Mouse (Mus musculus) layer of hippocampus, postnatal 25 days (tissue): ENCODE results near the gene Matn4. TPM values are rescaled to one million over a fixed set of nuclear protein-coding genes. Genes with fewer than 3 reads are reported as not detected.

Experiments
- DNase-seq, 2 experiments: peaks; one replicate each; pipeline ENCODE4 v3.0.0; 2022; ENCODE audit warnings: mixed read lengths in 2 of 2, low spot score in 1 of 2; ENCODE audit errors: extremely low spot score in 1 of 2
- total RNA-seq, 2 experiments: library from RNA; stranded (reverse); gene quantifications; 2 replicates each; pipeline ENCODE4 v1.2.3; 2021

Gene Matn4
- total RNA-seq, 2 experiments from 2014 or later, result 13.0 to 17.5 TPM

DNA sequence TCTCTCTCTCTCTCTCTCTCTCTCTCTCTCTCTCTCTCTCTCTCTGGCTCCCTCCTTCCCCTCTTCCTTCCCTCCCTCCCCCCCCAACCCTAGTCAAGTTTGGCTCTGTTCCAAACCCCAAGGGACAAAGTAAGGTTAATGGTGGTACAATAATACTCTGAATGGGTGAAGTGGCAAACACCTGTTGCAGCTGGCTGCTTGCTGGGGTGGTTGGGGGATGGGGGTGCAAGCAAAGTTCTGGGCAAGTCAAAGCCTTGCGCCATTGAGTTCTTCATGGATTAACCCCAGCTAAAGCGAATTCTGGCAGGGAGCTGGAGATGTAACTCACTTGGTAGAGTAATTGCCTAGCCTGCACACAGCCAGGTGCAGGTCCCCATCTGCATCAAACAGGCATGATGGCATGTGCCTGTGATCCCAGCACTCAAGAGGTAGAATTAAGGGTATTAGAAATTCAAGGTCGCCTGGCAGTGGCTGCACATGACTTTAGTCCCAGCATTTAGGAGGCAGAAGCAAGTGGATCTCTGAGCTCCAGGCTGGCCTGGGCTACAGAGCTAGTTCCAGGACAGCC is 13.4 kb upstream of the Matn4 start:
- no peak for DNase-seq

DNA sequence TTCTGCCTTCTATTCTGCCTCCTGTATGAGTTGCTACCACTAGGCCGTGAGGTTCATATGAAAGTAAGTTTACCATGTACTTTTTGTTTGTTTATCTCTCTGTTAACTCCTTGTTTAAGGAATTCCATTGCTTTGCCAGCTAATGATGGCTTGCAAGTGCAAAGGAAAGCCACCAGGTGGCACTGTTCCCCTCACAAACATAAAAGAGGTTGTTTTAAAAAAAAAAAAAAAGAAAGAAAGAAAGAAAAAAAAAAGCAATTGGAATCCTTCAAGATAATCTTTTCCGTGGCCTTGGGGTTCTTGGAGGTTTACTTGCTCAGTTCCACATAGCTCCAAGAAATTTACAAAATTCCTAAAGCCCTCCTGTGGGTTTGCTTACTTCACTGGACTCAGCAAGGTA is 12.2 kb upstream of the Matn4 start:
- DNase-seq, result peak in 1 of 2 experiments; percentile 62

DNA sequence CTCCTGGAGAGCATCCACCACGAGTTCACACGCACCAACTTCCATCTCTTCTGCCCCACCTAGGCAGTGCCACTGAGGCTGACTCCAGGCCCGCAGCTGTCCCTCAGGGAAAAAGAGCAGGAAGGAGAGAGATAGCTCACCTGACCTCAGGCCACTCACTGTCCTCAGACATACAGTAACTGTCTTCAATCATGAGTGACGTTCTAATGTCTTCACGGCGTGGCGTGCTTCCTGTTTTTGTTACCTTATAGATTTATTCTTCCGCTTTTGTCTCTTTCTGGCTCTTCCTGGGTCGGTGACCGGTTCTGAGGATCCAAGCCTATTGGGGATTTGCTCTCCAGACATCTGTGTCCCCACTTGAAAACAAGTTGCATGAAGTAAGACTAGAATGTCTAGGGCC is 9.6 kb upstream of the Matn4 start:
- DNase-seq, result no peak

DNA sequence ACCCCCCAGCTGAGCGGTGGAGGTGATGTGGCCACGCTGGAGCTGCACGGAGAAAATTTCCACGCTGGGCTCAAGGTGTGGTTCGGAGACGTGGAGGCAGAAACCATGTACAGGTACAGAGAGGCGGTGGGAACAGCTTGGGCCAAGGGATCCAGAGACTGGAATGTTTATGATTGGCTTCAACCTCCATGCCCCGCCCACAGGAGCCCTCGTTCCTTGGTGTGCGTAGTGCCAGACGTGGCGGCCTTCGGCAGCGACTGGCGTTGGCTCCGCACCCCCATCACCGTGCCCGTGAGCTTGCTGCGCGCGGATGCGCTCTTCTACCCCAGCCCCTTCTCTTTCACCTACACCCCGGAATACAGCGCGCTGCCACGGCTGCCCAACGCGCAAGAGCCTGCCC is 9.2 kb upstream of the Matn4 start:
- no peak for DNase-seq

DNA sequence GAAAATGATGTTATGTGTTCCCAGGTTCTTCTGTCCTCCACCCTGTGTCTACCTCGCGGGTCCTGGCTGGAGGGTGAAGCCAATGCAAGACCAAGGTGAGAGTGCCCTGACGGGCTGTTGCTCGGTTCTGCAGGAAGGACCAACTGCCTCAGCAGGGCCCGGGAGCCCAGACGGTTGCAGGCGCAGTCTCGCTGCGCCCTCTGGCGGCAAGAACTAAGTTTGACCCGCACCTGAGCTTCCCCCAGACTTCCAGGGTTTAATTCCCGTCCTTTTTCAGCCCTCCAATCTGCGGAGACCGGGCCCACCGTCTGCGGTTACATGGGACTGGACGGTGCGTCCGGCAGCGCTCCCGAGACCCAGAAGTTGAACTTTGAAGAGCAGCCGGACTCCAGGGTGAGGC is 2.7 kb upstream of the Matn4 start:
- peak; percentile 63 to 77 for DNase-seq

DNA sequence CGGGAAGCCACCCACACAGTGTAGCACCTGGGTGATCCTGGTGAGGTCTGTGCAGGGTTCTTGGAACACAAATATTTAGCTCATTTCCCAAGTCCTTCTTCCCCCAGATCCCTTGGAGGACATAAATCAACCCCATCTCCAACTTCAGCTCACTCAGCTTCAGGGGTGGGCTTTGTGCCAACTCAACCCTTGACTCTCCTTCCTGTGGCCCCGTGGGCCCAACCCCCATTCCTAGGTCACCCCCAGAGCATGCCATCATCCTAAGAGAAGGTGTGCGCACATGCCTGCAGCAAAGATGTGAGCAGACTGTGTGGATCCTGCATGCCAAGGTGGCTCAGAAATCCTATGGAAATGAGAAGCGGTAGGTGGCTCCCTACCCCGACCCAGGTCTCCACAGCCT is 559 bp upstream of the Matn4 start:
- DNase-seq, result no peak

DNA sequence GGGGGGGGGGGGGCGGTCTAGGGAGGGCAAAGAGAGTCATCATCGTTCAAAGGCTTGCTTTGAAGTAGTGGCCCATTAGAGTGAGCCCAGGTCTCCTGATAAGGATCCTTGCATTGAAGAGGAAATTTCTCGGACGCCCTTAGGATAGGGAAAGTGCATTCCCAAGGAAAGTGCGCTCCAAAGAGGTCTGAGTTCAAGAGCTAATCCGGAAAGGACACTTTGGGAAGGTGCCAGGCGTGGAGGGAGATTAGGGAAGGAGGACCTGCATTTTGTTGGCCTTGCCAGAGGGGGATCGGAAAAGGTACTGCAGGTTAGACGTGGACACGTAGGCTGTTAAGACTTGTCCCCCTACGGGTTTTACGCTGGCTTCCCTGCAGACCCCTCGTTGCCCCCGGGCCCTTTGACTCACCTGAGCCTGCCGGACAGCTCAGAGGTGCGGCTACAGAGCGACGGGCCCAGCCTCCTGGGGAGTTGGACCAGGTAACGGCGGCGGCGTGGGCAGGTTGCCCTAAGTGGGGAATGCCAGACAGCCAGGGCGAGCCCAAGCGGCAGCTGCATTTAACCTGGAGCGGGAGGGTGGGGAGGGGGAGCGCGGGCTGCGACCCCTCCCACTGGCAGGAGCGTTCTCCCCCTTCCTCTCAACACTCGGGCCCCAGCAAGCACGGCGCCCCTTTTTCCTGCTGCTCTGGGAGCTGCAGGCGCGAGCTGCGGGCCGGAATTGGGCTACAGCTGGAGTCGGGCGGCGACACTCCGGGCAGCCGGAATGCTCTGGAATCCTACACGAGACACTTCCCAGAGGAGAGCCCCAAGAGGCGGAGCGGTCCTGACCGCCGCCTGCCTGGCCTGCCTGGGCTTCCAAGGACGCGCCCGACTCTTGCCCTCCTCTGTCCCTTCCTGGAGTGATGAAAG is 624 bp downstream of the Matn4 start:
- DNase-seq, result no peak

DNA sequence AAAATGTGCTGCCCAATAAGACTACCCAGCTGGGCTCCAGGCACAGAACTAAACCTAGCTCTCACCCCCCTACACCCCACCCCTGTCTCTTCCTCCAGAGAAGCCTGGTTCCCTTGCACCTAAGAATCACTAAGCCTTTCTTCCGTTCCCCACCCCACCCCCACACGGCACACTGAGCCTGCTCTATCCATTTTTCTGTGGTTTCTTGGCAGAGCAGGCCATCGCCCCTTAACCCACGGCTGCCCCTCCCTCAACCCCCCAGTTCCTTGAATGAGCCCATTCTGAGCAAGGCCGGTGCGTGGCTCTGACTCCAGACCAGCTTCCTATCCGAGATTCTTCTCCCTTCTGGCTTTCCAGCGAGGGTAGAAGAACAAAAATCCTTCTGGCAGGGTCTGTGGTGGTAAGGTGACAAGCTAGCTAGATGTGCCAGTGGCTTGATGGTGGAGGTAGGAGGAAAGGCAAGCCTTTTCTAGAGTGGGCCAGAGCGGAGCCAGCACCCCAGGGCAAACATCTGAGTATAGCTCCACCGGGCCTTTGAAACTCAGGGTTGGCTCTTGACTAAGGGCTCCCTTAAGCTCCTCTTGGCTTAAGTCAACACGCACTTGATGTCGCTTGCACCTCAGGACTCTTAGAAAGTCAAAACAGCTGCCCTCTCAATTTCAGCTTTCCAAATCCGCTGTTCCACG is 1.4 kb downstream of the Matn4 start:
- no peak for DNase-seq

DNA sequence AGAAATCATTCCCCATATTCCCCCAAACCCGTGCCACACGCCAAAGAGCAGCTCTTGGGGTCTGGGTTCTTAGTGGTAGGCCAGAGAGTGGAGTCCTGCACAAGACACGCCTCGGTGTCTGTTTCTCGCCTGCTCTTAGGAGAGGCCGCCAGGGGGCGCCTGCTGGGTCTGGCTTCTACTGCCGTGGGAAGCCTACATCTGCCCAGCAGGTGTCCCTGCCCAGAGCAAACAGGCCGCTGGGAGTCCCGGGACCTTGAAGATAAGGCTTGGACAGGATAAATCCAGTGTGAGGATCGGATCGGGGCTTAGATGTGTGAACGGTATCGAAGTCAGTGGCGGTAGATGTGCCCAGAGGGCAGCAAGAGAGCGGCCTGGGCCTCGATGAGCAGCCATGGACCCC is 2.1 kb downstream of the Matn4 start, which contains the start of gene Rbpjl:
Rbpjl (plus strand) TSS at position 236 of the 400 bp plus-strand sequence.
- DNase-seq, result peak; percentile 39 to 75

DNA sequence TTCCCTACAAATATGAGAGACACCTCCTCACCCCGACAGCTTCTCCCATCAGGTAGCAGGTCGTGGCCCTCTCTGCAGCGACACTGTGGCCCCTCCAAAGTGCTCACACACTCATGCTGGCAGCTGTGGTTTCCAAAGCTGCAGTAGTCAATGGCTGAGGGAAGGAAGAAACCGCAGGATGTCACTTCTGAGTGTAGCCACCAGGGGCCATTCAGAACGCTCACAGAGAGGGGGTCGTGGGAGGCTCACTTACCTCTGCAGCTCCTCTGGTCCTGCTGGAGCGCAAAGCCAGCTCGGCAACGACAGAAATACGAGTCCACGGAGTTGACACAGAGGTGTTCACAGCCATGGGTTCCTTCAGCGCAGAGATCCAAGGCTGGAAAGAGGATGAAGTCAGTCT is 8.0 kb downstream of the Matn4 start:
- no peak for DNase-seq

DNA sequence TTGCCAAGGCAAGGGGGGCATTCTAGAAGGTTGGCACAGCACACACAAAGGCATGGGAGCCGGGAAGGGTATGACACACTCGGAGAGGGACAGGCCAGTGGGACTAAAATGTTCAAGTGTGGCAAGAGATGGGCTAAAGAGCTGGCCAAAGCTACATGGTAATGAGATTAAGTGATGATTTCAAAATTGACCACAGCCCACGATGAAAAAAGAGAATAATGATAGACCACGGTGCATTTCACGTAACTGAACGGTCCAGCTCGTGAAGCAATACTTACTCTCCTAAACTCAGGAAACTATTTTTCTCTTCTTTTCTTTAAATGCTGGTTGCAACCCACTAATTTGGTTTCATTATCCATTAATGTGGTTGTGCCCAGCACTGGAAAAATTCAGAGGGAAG is 8.9 kb downstream of the Matn4 start:
- DNase-seq, result no peak

DNA sequence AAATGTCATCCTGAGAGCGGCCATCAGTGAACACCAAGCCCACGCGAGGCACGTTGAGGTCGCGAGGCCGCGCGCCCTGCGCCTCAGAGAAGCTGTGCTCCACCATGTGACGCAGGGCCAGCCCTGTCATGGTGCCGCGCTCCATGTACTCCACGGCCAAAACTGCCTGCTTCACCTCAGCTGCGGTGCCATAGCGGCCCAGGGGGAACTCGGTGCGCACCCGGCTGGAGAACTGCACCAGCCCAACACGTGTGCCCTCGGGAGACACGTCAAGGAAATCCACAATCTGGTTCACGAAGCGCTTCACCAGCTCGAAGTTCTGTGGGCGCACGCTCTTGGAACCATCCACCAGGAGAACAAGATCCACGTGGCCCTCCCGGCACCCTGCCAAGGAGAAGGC is 11.8 kb downstream of the Matn4 start:
- DNase-seq, result no peak

DNA sequence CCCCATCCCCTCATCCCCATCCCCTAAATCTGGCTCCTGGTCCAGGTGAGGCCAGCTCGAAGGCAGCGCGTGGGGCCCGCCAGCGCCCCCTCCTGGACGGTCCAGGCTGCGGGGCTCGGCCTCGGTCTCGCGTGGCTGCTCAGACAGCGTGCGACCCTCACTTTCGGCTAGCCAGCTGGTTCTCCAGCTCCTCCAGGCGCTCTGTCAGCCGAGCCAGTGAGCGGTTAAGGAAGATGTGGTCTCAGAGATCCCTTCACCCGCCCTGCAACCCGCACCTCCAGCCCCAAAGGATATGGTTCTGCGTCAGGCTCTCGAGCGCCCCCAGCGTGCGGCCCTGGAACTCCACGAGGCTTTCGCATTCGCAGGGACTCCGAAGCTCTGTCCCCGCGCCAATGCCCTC is 15.5 kb downstream of the Matn4 start:
- peak; percentile 90 to 96 for DNase-seq

DNA sequence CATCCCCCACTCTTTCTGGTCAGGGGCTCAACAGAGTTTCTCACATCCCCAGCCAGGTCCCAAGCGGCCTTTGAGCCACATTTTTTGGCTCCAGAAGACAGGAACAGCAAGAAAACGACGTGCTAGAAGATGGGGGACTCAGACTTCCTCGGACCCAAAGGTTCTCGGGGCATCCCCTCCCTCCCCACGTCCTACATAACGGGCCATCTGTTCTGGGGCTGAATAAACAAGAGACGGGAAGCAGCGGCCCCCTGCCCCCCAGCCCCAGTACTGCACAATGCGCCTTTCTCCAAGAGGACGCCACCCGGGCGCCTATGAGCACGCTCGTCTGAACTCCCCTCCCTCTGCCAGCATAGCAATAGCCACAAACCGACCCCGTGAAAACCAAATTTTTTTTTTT is 15.9 kb downstream of the Matn4 start, which contains the start of gene Slpi:
Slpi (minus strand) TSS at position 76 of the 400 bp plus-strand sequence.
- DNase-seq, result no peak

DNA sequence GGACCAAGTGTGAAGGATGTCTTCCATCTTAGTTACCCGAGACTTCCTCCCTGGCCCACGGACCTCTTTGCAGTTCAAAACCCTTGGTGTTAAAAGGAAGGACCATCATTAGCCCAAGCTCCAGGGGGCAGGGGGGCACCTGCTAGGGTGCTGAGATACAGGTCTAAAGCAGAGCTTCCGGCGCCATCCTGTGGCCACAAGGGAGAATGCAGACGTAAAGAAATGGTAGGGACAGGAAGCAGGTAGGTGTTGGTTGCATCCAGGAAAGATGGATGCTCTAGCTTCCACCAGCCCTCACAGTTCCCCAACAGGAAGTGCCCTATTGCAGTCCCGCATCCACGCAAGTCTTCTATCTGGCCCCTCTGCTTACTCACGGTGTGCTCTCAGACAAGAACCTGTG is 18.0 kb downstream of the Matn4 start:
- peak; percentile 39 to 71 for DNase-seq

DNA sequence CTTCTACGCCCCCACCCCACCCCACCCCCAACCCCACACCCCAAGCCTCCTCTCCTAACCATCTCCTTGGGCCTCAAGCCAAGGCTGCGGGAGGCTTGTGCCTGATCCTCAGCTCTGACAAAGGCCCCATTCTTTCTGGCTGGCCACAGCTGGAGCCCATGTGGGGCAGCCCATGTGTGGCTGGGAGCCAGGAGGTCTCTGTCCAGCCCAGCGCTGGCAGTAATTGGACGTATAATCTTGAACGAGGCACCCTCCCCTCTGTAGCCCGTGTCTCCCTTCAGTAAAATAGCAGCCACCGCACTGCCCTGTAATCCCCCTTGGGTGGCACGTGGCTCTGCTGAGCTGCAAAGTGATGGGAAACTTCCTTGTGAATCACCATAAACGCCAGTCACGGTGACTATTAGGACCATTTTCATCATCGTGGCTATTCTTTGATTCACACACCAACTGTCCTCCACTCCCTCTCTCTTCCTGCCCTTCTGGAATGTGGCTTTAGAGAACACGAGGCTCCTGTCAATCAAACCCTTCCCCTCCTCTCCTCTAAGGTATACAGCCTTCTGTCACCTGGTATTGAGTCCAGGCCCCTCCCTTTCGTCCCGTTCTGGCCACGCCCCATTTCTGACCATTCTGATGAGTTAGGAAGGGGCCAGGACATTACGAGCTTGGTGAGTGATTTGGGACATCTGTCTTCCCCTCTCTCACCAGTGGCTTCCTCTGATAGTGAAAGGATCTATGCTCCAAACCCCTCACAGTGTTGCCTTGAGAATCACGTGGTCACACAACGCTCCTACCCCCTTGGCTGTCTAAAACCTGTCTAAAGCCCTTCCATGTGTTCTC is 18.8 kb downstream of the Matn4 start:
- no peak for DNase-seq

DNA sequence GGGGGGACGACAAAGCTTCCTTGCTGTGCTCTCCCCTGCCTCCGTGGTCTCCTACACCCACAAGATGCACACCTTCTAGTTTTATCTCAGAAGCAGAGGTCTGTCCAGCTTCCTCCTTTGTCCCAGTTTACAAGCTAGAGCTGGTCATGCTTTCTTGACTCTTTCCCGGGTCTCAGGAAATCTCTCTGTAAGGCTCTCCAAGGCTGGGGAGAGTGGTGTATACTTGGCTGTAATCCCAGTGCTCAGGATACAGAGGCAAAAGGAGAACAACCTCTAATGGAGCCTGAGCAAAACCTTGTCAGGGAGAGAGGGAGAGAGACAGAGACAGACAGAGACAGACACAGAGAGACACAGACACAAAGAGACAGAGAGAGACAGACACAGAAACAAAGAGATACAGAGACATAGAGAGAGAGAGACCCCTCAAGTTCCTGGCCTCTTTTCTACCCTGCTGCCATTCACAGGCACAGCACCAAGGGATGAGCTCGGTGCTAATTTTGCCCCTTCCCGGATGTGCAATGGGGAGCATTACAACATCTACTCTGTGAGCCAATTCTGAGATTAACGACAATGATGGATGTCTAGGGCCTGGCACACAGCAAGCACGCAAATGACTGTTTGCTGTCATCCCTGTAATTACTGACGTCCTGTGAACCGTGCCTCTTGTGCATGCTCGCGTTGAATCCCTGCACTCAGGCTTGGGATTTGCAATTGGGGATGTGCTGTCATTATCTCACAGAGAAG is 21.1 kb downstream of the Matn4 start:
- no peak for DNase-seq

DNA sequence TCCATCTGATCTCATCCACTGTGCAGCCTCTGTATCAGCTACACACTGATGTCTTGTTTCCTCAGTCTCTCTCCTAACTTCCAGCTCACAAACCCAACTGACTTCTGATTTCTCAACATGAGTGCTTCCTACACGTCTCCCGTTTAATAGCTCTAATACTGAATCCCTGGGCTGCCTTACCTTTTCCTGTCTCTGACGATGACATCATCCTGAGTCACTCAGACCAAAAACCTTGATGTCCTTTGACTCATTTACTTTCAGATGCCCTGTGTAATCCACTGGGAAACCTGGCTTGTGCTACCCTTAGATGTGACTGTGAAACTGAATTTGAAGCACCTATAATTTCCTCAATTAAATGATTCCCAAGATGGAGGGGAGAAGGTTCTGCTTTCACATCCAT is 22.0 kb downstream of the Matn4 start:
- no peak for DNase-seq

DNA sequence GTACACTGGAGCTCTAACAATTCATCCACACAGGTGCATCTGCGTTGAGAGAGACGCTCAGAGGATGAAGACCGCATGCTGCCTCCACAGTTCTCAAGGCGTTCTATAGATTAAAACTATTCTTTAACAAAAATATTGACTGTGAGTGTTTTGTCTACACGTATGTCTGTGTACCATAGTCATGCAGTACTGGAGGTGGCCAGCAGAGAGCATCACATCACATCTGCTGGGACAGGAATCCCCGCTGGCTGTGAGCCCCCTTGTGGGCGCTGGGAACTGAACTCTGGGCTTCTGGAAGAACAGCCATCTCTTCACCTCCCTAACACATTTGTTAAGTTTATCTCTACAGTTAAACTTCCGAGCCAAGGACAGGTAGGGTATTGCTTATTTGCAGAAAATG is 23.2 kb downstream of the Matn4 start:
- no peak for DNase-seq
